Mouse (Mus musculus) kidney, postnatal 36 days (tissue): ENCODE measurements around the gene Gas8.
"Not testable (repeated sequence)": the region's sequence is repeated elsewhere in the genome, so short reads cannot be mapped to it uniquely, and the experiment has no call there.

Source experiments
- DNase-seq, 2 experiments: peaks; one replicate each; pipeline ENCODE4 v3.0.0; 2021 to 2022; ENCODE audit warnings: mixed read lengths in 2 of 2

The Gas8 gene

DNA sequence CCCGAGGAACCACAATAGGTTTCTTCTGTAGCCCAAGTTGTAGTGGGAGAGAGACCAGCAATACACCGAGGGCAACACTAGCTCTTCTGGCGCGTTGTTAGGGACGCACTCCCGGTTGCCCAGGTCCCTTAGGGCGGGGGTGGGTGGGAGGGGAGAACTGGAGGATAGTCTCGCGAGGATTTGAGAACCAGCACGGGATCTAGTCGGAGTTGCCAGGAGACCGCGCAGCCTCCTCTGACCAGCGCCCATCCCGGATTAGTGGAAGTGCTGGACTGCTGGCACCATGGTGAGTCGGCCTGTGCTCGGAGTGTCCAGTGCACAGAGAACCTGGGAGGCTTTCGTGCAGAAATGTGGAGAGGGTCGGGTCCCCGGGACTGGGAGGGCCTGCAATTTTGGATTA, at the start of gene Gas8:
Gas8 (plus strand) TSS at position 168 of the 400 bp plus-strand sequence.
- DNase-seq = peak; percentile 95 to 96

DNA sequence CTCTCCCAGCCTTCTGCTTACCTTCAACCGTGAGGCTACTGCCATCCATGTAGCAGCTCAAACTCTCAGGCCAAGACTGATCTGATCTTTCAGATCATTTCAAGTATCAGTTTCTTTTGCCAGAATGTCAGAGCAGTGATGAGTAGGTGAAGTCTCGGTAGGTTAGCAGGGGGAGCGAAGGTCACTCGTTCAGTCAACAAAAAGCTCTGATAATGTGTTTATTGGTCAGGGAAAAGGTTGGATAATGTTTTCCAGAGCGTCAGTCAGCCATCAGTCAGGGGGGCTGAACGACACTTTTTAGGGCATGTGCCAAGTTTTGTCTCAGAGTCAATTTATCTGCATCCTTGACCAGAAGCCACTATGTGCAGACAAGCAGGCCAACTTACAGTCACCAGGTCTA, 45.6 kb upstream of the Gas8 start:
- DNase-seq = not testable (repeated sequence)

DNA sequence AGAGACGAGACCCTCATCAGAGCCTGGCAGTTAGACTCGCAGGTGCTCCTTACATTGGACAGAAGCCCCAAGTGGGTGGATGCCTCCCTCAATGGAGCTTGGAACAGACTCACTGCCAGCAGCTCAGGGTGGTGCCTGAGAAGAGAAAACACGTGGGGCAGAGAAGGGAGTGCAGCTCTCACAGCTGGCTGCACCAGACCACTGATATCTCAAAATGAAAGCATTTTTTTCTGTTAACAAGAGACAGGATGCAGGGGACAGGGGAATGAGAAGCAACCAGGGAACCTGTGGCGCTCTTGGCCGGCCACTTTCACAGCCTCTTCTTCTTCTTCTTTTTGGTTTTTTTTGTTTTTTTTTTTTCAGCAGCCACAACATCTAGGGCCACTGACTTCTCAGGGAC, 44.1 kb upstream of the Gas8 start:
- DNase-seq = not testable (repeated sequence)

DNA sequence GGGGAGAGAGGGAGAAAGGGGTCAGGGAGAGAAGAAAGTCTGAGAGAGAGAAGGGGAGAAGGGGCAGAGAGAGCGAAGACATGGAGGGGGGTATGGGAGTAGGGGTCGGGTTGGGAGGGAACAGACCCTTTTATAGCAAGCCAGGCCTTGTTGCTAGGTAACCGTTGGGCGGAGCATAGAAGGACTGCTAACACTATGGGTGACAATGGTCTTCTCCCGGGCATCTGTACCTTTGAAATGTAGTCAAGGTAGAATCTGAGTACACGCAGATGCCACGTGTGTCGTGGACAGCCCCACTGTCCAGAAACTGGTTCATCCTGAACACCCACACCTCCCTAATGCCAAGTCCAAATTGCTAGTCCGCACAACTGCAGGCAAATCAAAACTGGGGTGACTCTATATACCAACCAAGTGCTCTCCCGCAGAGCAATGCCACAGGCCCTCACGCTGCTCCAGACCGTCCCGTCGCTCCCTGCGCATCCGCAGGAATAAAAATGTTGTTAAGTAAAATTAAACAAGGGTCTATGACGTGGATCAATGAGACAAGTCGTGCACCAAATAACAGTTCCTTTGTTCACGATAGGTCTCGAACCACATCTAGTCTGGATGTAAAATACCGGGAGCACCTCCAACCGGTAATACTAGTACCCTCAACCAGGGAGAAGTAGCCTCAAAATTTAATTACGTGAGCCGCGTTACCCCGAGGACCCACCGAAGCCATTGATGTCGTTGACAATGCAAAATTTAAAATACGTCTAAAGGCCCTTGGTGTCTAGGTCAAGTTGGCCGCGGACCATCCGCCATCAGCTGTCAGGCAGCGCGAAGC, 41.5 kb upstream of the Gas8 start:
- DNase-seq = no peak

DNA sequence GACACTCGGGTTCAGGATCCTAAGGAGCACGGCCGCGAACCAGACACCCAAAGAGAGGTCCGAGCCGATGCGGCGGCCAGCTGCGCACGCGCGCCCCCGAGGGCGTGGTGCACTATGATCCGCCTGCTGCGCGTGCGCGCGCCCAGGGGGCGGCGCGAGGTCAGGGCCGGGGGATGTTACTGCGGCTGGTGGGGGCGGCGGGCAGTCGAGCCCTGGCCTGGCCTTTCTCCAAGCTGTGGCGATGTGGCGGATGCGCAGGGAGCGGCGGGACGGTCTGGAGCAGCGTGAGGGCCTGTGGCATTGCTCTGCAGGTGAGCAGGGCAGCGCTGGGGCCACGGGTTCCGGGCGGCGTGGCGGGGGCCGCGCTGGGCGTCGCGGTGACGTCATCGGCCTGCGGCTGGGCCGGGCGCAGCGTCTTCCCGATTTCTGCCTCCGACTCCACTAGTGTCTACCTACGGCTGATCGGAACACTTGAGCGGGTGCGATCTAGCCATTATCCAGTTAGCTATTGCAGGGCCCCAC, 40.8 kb upstream of the Gas8 start, which contains the start of gene Afg3l1:
Afg3l1 (plus strand) TSS at position 167 of the 522 bp plus-strand sequence.
- peak; percentile 94 to 98 for DNase-seq

DNA sequence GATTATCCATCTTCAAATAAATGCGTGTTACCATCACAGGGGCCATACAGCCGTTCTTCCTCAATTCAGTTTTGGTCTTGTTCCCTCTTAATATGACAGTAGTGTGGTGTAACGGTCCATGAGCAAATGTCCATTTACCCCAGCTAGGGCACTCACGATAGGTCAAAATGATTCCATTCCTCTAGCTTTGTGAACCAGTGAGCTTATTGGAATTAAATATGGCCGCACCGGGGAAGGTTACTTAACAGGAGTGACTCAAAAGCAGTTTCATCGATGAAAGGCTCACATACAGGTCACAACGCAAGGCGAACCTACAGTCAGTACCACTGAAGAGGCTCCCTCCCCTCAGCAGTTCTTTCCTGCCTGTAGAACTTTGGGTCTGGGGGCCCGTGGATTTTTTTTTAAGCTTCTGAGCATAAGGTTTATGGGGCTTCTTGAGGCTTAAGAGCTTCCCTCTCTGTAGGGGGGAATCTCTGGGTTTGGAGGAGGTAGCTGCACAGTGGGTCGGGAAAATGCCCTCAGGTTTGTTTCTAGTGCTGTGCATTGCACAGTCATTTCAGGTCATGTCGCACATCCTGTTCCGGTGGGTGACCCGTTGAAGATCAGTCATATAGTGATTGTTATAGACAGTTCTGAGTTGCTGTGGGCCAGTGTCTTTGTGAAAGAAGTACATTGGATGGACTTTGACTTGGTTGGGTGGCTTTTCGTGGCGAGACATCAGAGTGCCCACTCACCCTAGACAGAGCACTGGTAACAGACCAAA, 40.0 kb upstream of the Gas8 start:
- no peak for DNase-seq

DNA sequence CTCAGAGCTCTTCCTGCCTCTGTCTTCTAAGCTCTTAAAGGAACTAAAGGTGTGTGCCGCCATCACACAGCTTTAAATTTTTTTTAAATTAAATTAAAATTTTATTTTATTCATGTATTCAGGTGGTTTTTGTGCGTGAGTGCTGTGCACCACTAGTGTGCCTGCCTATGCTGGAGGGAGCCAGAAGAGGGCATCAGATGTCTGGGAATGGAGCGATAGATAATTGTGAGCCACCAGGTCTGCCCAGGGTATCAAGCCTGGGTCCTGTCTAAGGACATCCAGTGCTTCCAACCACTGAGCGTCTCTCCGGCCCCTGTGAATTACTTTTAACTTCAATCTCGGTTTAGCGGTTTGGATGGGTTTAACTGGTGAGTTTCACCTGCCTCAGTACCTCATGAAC, 36.0 kb upstream of the Gas8 start:
- peak; percentile 5 to 33 for DNase-seq

DNA sequence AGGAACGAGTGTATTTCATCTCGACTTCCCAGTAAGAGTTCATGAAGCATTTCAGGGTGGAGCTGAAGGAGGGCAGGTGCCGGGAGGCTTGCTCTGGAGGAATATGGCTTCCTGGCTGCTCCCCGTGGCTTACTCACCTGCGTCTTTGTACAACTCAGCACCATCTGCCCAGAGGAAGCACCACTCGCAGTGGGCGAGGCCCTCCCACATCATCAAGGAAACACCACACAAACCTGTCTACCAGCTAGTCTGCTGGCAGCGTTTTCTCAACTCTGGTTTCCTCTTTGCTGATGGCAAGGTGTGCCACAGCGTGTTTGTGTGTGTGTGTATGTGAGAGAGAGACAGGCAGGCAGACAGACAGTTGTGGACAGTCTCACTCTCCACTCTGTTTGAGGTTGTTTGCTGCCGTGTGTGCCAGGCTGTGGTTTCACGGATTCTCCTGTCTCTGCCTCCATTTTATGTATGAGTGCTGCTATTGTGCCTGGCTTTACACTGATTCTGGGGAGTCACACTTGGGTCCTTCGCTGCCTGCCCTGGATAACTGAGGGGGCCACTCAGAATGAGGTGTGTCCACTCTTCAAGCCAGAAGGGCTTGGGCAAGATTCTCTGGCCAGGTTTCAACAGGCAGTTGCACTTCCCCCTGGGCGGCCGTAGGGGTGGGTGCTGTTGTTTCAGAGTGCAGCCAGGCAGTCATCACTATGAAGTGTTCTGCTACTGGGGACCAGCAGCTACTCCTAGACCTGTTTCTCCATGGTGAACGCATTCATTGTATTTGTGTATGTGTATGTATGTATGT, 27.2 kb upstream of the Gas8 start:
- no peak for DNase-seq

DNA sequence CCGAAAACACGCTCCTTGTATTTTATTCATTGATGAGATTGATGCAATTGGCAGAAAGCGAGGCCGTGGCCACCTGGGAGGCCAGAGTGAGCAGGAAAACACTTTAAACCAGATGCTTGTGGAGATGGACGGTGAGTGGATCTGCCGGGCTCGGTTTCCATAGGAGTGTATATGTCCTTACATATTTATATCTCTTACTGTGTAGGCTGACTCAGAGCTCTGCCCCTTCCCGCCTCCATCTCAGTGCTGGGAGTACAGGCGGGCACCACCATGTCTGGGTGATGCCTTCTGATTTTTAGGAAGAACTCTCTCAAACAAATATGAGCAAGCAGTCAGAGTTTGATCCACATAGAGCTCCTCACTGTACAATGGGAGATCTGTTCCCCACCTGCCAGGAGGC, 25.7 kb upstream of the Gas8 start:
- DNase-seq = no peak

DNA sequence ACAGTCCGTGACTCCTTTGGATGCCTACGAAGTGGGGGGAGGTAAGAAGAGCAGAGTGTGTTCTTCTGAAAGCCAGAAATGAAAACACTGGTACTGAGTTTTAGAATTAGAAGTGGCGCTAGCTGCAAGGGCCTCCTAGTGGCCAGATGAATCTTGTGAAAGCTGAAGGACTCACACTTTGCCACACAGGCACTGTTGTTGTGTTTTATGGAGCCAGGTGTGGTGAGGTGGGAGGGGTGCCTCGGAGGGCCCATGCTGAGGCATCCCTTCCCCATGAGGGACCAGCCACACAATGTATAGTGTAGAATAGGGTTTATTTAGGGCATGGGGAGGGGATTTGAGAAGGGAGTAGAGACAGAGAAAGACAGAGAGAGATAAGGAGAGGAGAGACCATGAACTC, 20.9 kb upstream of the Gas8 start:
- DNase-seq = no peak

DNA sequence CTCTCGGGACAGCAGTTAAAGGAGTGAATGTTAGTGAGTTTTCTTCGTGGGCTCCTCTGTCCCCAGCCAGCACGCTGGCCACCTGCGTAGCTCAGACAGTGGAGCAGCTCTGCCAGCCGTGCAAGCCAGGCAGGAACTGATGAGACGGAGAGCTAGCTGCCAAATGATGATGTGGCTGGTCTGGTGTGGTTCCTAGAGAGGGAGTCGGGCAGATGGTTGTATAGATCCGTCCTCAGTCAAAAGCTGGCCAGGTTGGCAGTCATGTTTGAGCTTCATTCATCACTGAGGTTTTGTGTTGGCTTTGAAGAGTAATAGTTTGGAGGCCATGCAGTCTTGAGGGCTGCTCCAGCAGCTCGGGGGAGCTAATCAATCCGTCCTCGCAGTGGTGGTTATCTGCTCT, 19.7 kb upstream of the Gas8 start:
- DNase-seq = no peak

DNA sequence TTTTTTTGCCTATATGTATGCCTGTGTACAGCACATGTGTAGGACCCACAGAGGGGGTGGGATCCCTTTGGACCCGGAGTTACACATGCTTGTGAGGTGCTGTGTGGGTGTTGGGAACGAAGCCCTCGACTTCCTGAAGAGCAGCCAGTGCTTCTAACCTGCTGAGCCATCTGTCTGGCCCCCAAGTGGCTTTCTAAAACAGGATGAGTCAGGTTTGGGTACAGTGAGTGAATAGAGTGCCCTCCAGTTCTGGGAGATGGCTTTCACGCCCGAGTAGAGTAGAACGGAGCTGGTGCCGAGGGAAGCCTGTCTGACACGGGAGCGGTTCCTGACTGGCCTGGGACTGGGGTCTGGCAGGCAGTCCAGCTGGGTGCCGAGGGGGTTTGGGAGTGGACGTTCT, 19.1 kb upstream of the Gas8 start:
- no peak for DNase-seq

DNA sequence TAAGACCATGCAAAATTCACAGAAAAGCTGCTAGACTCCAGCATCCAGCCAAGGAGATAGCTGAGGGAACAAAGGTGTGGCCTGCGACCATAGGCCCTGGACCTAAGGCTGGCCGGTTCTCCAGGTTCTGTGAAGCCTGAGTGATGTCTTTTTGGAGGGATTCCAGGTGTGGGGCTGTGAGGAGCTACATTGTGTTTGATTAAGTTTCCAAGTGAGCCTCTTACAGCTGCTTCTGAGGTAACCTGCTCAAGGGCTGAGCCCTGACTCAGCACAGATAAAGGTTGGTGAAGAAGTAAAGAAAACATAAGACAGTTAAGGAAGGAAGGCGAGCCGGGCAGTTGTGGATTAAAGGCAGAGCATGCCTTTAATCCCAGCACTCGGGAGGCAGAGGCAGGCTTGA, 16.4 kb upstream of the Gas8 start:
- DNase-seq = no peak

DNA sequence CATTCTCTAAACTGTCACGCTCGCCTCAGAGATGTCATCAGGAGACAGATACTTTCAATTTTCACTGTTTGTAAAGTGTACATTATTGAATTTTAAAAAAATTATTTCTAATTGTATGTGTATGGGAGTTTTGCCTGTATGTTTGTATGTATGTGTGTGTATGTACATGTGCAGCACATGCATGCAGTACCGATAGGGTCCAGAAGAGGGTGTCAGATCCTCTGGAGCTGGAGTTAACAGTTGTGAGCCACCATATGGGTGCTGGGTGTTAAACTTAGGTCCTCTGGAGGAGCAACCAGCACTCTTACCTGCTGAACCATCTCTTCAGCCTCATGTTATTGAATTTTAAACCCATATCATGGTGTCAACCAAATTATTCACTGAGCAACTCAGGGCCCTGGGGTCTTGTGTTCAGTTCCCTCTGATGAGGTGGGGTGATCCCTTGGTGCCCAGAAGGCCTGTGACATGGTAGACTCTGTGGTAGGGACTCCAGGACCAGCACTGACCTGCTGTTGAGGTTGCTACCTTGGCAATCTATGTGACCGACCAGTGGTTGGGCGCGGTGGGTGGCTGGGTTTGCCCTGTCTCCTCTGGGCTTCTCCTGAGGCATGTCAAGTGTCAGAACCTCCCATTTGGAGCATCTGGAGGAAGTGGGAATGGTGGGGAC, 14.7 kb upstream of the Gas8 start:
- DNase-seq = peak in 1 of 2 experiments; percentile 31

DNA sequence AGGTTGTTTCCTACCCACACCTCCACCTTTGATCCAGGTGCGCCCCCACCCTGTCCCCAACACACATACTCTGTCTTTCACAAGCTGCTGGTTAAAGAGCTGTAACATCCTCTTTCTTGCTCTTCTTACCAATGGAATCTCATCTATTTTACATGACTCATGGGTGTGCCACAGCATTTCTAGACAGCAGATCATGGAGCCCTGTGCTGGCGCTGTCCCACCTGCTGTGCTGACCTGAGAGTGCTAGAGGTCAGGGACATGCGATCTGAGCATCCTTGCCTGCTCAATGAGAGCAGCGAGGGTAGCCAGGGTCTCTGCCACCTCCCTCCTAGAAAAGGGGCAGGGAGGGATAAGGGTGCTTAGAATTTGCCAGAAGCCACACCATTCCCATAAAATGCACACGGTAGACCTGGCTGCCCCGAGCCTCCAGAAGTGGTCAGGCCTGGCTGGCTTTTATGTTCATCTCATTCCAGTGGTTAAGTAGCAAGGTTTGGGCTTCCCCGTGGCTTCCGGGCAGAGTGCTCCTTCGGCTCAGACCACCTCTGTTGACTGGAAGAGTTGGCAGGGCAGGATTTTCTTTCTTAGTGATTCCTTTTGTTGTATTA, 13.9 kb upstream of the Gas8 start:
- no peak for DNase-seq

DNA sequence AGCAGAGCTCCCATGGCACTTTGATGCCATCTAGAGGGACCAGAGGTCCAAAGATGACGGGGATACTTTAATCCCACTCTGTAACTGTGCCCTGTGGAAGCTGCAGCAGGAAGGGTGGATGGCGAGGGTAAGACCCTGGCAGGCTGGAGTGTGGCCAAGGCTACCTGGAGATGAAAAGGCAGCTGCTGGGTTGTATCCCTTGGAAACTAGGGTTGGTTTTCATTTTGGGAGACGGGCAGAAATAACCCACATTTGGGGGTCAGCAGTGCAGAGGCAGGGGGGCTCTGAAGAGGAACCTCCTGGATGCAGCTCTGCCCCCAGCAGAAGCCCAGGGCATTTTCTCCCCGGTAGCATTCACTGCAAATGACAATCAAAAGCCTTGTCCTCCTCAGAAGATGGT, 13.4 kb upstream of the Gas8 start:
- no peak for DNase-seq

DNA sequence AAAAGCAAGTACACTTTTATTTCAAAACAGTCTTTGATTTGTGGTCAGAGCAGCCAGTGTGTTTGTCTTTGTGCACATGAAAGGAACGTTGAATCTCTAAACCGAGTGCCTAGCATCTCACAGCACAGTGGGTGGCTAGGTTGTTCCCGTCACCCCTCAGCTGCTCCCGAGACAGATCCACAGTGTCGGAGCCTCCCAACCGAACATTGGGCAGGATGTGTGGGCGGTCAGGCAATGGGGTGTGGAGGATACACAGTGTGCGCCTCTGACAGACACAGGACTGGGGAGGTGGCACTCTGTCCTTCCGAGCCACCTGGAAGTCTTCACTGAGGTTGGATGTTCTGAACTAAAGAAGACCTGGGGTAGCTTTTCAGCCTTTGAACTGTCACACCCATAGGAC, 12.9 kb upstream of the Gas8 start:
- DNase-seq = no peak

DNA sequence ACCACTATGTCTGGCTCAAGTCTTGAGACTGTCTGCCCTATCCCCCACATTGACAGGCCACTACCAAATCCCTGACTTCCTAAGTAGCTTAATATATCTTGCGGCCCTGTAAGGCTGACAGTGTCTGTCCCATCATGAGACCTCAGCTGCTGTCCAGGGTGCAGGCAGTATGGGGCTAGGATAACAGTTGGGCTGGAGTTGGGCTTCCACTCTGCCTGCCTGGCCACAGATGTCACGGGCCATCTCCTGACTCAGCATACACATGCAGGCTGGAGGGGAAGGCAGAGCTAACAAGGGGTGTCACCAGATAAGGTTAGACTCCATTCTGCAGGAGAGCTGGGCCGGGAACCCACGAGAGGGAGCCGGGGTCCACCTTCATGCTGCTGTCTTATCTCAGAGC, 11.5 kb upstream of the Gas8 start:
- no peak for DNase-seq

DNA sequence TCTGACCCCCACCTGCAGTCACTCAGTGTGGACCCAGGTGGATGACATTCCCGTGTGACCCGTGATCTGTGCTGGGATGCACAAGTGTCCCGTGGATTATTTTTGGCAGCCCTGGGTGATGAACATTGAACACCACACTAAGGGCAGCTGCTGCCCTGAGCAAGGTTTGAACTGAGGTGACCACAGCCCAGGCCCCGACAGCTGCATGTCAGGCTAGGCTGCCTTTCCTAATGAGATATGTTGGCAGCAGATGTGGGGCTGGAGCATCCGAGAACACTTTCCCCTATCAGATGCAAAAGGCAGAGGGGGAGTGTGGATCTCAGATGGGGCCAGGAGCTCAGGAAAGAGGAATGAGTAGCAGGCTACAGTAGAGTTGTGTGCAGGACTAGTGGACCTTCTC, 7.8 kb upstream of the Gas8 start:
- no peak for DNase-seq

DNA sequence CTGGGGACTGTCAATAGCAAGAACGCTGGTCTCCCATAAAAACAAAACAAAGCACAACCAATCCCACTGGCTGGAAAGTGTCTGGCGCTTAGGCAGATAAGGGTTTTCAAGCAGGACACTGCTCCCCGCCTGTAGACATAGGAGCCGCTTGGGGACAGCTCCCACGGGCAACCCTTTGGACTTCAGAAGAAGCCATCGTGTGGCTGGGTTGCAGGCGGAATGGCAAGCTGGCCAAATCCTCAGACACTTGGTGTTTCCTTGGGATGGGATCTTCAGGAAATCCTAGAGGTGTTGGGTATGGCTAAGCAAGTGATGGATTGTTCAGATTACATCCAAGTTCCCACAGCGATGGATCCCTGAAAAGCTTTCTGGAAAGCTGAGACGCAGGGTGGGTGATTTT, 4.5 kb upstream of the Gas8 start:
- DNase-seq = peak in 1 of 2 experiments; percentile 9

DNA sequence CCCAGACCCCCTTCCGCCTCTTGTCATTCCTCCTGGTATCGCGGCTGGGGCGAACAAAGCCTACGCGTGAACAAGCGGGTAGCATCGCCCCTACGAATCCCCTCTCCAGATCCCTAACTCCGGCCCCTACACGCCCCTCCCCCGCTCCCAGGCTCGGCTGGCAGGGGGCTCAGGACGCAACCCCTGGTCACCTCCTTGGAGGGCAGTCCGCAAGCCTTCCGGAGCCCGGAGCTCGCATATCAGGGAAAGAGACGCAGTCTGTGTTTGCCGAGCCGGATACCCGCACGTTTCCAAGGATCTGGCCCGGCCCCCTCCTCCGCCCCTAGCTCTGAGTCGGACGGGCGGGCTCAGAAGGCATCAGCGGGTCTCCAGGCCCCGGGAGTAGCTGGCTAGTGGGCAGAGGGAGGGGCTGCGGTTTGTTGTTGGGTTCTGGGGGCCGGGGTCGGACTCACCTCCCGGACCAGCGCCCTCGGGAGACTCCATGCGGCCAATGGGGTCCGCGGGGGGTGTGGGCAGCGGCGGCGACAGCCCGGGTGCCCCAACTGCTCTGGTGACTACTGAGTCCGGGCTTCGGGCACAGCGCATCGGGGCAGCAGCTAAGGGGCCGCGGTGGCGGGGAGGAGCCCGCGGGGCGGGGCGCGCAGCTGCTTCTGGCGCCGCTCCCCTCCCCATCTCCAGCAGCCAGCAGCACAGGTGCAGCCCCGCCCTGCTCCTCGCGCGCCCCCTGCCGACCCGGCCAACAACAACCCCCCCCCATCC, 3.7 kb upstream of the Gas8 start, which contains the start of gene Dbndd1:
Dbndd1 (minus strand) TSS at position 683 of the 759 bp plus-strand sequence.
- peak; percentile 19 to 61 for DNase-seq
